Mouse (Mus musculus): ENCODE measurements around the gene Gm1604a. TPM values are rescaled to one million over a fixed set of nuclear protein-coding genes. Genes with fewer than 3 reads are reported as not detected.
"Not testable (repeated sequence)": the region's sequence is repeated elsewhere in the genome, so short reads cannot be mapped to it uniquely, and the experiment has no call there.

The Gm1604a gene
- polyA plus RNA-seq, 1 experiment = 2.7 TPM

DNA sequence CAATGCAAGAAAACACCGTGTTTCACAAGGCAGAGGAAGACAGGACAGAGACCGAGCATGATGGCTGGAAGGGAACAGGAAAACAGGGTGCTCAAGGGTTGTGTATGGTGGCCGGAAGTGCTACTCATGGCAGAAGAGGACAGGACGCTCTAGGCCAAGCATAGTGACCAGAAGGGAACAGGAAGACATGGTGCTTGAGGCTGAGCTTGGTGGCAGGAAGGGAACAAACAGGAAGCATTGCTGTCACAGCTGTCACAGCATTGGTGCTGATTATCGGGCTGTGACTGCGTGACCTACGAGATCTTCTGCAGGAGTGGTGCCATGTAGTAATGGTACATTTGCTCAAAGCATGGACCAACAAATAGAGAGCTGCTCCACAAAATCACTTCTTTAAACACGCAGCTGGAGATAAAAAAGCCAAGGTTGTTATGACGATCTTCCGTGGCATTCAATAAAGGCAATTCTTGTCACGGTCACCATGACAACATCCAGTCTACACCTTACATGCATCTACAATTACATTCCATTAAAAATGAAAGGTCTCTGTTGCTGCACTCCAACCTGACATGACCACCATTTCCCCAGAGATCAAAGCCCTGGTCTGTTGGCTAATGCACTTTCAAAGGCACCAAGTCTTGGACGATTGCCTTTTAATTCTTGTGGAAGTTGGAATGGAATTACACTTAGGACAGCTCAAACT, 60.3 kb downstream of the Gm1604a start:
- H3K27ac ChIP-seq (ENCODE audit: control insufficient read depth, insufficient read depth, low read depth, low read length, poor library complexity); H3K4me1 ChIP-seq (ENCODE audit: control insufficient read depth, insufficient read depth, low read length); H3K4me3 ChIP-seq (replicated peaks; ENCODE audit: control insufficient read depth, low read depth, low read length): not testable (repeated sequence)
- no CpG with 5 or more reads among the region's 12 CpGs for WGBS

DNA sequence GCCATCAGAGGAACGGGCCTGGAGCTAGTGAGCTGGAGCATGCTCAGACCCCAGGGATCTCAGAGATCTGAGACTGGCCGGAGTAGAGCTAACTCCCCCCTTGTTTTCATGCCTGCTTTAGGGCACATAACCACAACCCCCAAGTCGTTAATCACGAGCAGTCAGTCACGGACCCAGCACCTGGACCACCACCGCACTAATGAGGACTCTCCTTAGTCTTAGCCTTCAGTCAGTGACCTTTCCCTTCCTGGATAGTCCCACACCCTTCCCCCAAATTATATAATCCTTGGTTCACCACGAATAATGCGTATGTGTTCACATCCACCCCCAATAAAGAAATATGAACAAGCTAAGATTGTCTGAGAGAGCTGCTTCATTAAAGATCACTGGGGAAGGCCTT, 61.5 kb downstream of the Gm1604a start:
- 68% methylated on average over 6 of the region's 8 CpGs for WGBS
- H3K27ac ChIP-seq (ENCODE audit: control insufficient read depth, insufficient read depth, low read depth, low read length, poor library complexity); H3K4me3 ChIP-seq (replicated peaks; ENCODE audit: control insufficient read depth, low read depth, low read length); H3K4me1 ChIP-seq (ENCODE audit: control insufficient read depth, insufficient read depth, low read length): not testable (repeated sequence)

GRCm38 (mm10) chr17:7097835-7098519, 72.6 kb downstream of the Gm1604a start:
- not testable (repeated sequence) for H3K27ac ChIP-seq (ENCODE audit: control insufficient read depth, insufficient read depth, low read depth, low read length, poor library complexity); H3K4me3 ChIP-seq (replicated peaks; ENCODE audit: control insufficient read depth, low read depth, low read length); H3K4me1 ChIP-seq (ENCODE audit: control insufficient read depth, insufficient read depth, low read length)
- WGBS = no CpG with 5 or more reads among the region's 12 CpGs

DNA sequence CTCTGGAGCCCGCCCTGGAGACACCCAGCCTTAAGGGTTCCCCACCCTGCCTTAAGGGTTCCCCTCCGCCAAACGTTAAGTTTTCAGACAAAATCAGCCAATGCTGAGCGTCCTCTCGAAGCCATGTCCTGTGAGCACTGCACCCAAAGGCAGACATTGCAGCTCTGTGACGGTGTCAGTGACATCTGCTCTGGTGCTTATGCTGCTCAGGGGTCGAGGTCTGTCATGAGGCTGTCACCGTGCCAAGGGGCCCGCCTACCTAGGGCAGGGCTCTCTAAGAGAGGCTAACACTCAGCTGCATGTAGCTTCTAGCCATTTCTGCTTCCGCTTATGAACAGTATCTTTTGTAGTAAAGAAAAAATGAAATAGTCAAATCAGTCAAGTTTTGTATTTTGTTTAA, 73.7 kb downstream of the Gm1604a start:
- WGBS = 60% methylated on average over 8 of the region's 10 CpGs
- not testable (repeated sequence) for H3K4me3 ChIP-seq (replicated peaks; ENCODE audit: control insufficient read depth, low read depth, low read length); H3K27ac ChIP-seq (ENCODE audit: control insufficient read depth, insufficient read depth, low read depth, low read length, poor library complexity); H3K4me1 ChIP-seq (ENCODE audit: control insufficient read depth, insufficient read depth, low read length)

GRCm38 (mm10) chr17:7102945-7103344, 77.6 kb downstream of the Gm1604a start:
- not testable (repeated sequence) for H3K27ac ChIP-seq (ENCODE audit: control insufficient read depth, insufficient read depth, low read depth, low read length, poor library complexity); H3K4me1 ChIP-seq (ENCODE audit: control insufficient read depth, insufficient read depth, low read length); H3K4me3 ChIP-seq (replicated peaks; ENCODE audit: control insufficient read depth, low read depth, low read length)
- WGBS = no CpG with 5 or more reads among the region's 7 CpGs

GRCm38 (mm10) chr17:7111658-7112057, 86.3 kb downstream of the Gm1604a start:
- 8% methylated on average over 4 of the region's 4 CpGs for WGBS
- not testable (repeated sequence) for H3K4me3 ChIP-seq (replicated peaks; ENCODE audit: control insufficient read depth, low read depth, low read length); H3K4me1 ChIP-seq (ENCODE audit: control insufficient read depth, insufficient read depth, low read length); H3K27ac ChIP-seq (ENCODE audit: control insufficient read depth, insufficient read depth, low read depth, low read length, poor library complexity)

DNA sequence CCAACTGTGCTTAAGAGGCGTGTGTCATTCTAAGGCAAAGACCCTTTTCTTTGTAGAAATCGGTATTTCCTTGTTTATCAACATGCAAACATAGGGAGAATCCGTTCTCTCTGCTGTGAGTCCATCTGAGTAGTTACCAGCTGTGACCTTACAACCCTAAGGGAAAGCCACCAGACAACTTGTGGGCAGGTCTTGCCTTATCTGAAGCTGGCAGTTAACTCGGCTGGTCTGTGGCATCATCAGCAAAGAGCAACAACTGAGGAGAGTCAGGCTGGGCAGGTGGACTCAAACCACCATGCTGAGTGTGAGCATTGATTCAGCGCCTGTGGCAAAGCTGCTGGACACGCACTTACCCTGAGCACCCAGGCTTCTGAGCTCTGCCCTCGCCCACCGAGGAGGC, 90.9 kb downstream of the Gm1604a start:
- 43% methylated on average over 7 of the region's 8 CpGs for WGBS
- H3K4me3 ChIP-seq (replicated peaks; ENCODE audit: control insufficient read depth, low read depth, low read length) = not testable (repeated sequence)

GRCm38 (mm10) chr17:7120835-7121234, 95.5 kb downstream of the Gm1604a start:
- 77% methylated on average over 3 of the region's 3 CpGs for WGBS
- H3K27ac ChIP-seq (ENCODE audit: control insufficient read depth, insufficient read depth, low read depth, low read length, poor library complexity); H3K4me1 ChIP-seq (ENCODE audit: control insufficient read depth, insufficient read depth, low read length); H3K4me3 ChIP-seq (replicated peaks; ENCODE audit: control insufficient read depth, low read depth, low read length): not testable (repeated sequence)

More for the DNA sequence above, 90.9 kb downstream of the Gm1604a start:
- H3K27ac ChIP-seq (ENCODE audit: control insufficient read depth, insufficient read depth, low read depth, low read length, poor library complexity); H3K4me1 ChIP-seq (ENCODE audit: control insufficient read depth, insufficient read depth, low read length): not testable (repeated sequence)

GRCm38 (mm10) chr17:7122554-7122953, 97.2 kb downstream of the Gm1604a start:
- not testable (repeated sequence) for H3K27ac ChIP-seq (ENCODE audit: control insufficient read depth, insufficient read depth, low read depth, low read length, poor library complexity); H3K4me1 ChIP-seq (ENCODE audit: control insufficient read depth, insufficient read depth, low read length); H3K4me3 ChIP-seq (replicated peaks; ENCODE audit: control insufficient read depth, low read depth, low read length)
- WGBS = 81% methylated on average over 11 of the region's 11 CpGs

- H3K4me1 ChIP-seq (ENCODE audit: control insufficient read depth, insufficient read depth, low read length); H3K4me3 ChIP-seq (replicated peaks; ENCODE audit: control insufficient read depth, low read depth, low read length); H3K27ac ChIP-seq (ENCODE audit: control insufficient read depth, insufficient read depth, low read depth, low read length, poor library complexity): not testable (repeated sequence)
- WGBS = 33% methylated on average over 8 of the region's 10 CpGs
Measured at GRCm38 (mm10) chr17:7126475-7126874, 101.1 kb downstream of the Gm1604a start.

- H3K4me1 ChIP-seq (ENCODE audit: control insufficient read depth, insufficient read depth, low read length); H3K27ac ChIP-seq (ENCODE audit: control insufficient read depth, insufficient read depth, low read depth, low read length, poor library complexity); H3K4me3 ChIP-seq (replicated peaks; ENCODE audit: control insufficient read depth, low read depth, low read length): not testable (repeated sequence)
- WGBS = no CpG with 5 or more reads among the region's 7 CpGs
Measured at GRCm38 (mm10) chr17:7134002-7134401, 108.6 kb downstream of the Gm1604a start.

GRCm38 (mm10) chr17:7135277-7135676, 109.9 kb downstream of the Gm1604a start:
- H3K4me3 ChIP-seq (replicated peaks; ENCODE audit: control insufficient read depth, low read depth, low read length); H3K27ac ChIP-seq (ENCODE audit: control insufficient read depth, insufficient read depth, low read depth, low read length, poor library complexity); H3K4me1 ChIP-seq (ENCODE audit: control insufficient read depth, insufficient read depth, low read length): not testable (repeated sequence)
- 89% methylated on average over 7 of the region's 8 CpGs for WGBS

Data from bone marrow, adult 2 months (tissue).